Mouse (Mus musculus): ENCODE results near the gene Olfr766-ps1. TPM values are rescaled to one million over a fixed set of nuclear protein-coding genes. Genes with fewer than 3 reads are reported as not detected.
"Not testable (repeated sequence)": the region's sequence is repeated elsewhere in the genome, so short reads cannot be mapped to it uniquely, and the experiment has no call there.

Olfr766-ps1 gene
- not detected for total RNA-seq (2021)
- long read RNA-seq, experiment 1 = 0 reads
- long read RNA-seq, experiment 2 = 0 reads

DNA sequence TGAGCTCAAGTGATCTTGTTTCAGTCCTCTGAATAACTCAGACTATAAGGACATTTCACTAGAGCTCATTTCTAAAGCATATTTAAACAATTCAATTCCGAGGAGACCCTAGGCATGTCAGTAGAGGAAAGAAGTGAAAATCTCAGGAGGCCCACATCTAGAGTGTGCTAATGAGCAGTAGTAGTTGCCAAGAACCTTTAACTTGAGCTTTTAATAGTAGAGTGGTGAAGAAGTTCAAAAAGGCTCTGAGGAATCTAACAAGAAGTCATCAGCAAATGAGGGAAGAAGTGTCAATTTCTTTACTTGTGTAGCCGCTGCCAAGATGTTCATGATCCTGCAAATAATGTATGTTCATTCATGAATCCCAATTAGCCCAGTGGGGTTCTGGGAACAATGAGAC, at the start of gene Olfr766-ps1:
Olfr766-ps1 (minus strand) TSS at position 101 of the 400 bp plus-strand sequence.
- intact Hi-C loops (cut with DNase I; ENCODE audit: low total_unique reads) = no loop called here
- DNase-seq = no peak

DNA sequence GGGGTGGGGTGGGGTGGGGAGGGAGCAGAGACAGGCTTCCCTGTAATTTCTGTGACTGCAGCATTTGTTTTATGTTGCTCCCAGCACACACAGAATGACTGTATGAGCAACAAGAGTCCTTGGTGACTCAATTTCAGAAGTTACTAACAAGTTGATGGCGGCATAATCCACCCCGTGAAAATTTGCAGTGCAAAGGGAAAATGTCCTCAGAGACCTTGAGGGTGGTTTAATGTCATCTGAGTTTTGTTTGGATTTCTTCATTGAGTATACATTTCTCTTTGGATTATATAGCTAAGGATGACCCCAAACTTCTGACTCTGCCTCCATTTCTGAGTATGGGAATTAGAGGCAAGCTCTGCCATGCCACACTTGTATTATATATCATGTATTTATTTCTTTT, 49.0 kb upstream of the Olfr766-ps1 start, which contains the start of gene Olfr769:
Olfr769 (minus strand) TSS at position 101 of the 400 bp plus-strand sequence.
- intact Hi-C loops (cut with DNase I; ENCODE audit: low total_unique reads) = no loop called here
- no peak for DNase-seq

DNA sequence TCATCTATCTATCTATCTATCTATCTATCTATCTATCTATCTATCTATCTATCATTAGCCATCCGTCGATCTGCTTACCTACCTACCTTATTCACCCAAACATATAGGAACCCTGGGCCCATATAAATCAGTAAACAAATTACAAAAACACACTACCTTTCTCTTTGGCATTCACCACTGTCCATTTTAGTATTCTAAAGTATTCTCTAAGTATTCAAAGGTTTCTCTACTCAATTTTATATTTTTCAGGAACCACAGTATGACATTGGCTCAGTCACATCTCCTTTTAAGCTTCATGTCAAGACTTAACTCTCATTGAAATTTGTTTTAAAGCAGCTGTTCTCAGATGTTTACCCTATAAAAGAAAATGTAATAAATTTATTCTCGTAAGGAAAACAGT, 46.4 kb upstream of the Olfr766-ps1 start:
- intact Hi-C loops (cut with DNase I; ENCODE audit: low total_unique reads) = no loop called here
- DNase-seq = no peak

DNA sequence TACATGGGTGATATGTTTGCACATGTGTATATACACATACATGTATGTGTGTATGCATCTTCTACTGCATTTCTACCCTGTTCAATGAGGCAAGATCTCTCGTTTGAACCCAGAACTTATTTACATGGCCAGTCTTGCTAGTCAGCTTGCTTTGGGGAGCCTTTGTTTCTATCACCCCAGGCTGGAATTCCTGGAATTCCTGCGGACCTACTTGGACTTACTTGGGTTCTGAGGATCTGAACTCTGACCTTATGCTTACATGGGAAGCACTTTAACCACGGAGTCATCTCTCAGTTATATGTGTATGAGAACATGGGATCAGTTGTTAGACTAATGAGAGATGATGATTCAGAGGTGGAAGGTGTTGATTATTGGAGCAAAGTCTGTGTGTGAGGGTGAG, 32.5 kb upstream of the Olfr766-ps1 start:
- intact Hi-C loops (cut with DNase I; ENCODE audit: low total_unique reads) = no loop called here
- DNase-seq = no peak

DNA sequence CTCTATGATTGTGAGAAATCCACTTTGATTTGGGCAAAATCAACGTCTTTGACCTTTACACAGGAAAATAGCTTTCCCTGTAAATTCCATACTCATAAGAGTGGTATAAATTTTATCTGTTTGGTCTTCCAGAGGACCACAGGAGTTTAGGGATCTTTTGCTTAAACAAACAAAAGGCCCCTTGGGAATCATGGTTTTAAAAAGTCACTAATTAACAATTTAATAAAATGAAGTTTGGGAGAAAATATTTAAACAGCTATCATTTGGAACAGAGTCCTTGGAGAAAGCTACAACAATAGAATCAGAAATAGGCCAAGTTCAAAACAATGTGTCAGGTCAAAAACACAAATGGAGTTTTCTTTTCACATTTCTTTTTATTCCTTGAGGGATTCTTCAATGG, 30.5 kb upstream of the Olfr766-ps1 start, which contains the start of gene Olfr768:
Olfr768 (minus strand) TSS at position 101 of the 400 bp plus-strand sequence.
- intact Hi-C loops (cut with DNase I; ENCODE audit: low total_unique reads) = no loop called here
- no peak for DNase-seq

DNA sequence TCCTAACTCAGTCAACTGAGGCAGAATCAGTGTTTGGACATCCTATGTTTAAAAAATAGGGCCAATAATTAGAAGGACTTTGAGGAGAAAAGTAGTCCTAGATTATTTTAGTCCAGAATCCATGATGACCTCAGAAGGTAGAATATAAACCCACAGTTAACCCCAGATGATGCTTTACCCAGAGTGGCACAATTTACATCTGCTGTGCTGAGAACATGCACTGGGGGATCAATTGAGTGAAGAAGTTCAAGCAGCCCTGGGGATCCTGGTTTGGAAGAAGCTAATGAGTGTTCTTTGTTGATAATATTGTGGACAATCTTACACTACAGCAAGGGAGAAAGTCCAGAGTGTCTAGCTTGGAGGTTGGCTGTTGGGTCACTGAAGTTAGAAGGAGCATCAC, 14.0 kb upstream of the Olfr766-ps1 start, which contains the start of gene Olfr767:
Olfr767 (minus strand) TSS at position 101 of the 400 bp plus-strand sequence.
- DNase-seq; intact Hi-C loops (cut with DNase I; ENCODE audit: low total_unique reads): not testable (repeated sequence)

DNA sequence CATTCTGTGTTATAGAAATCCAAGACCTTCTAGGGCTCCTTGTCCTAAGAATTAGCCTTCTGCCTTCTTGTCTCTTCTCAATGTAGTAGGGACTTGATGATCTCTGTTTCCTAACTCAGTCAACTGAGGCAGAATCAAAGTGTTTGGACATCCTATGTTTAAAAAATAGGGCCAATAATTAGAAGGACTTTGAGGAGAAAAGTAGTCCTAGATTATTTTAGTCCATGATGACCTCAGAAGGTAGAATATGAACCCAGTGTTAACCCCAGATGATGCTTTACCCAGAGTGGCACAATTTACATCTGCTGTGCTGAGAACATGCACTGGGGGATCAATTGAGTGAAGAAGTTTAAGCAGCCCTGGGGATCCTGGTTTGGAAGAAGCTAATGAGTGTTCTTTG, 18.9 kb downstream of the Olfr766-ps1 start, which contains the start of gene Olfr765:
Olfr765 (minus strand) TSS at position 101 of the 400 bp plus-strand sequence.
- intact Hi-C loops (cut with DNase I; ENCODE audit: low total_unique reads) = not testable (repeated sequence)

DNA sequence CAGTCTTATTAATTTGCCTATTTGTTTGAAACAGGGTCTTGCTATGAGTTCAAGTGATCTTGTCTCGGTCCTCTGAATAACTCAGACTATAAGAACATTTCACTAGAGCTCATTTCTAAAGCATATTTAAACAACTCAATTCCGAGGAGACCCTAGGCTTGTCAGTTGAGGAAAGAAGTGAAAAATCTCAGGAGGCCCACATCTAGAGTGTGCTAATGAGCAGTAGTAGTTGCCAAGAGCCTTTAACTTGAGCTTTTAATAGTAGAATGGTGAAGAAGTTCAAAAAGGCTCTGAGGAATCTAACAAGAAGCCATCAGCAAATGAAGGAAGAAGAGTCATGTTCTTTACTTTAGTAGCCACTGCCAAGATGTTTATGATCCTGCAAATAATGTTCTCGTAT, 29.0 kb downstream of the Olfr766-ps1 start, which contains the start of gene Olfr764-ps1:
Olfr764-ps1 (minus strand) TSS at position 101 of the 400 bp plus-strand sequence.
- DNase-seq = no peak
- intact Hi-C loops (cut with DNase I; ENCODE audit: low total_unique reads) = no loop called here

More for the DNA sequence above, 18.9 kb downstream of the Olfr766-ps1 start, which contains the start of gene Olfr765:
- DNase-seq = not testable (repeated sequence)

DNA sequence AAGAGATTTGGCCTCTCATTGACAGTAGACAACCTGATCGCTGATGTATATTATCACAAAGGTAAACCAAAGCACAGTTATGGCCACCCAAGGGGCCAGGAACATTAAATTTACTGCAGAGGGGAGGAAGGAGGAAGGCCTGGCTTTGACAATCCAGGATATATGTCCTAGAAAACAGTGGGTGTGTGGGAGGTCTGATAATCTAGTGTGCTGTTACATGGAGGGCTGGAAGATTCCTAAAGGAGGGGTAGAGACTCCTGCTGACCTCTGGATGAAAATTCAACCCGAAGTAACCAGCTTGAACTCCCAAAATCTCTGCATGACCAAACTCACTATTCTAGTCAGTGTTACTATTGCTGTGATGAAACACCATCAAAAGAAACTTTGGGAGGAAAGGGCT, 40.4 kb downstream of the Olfr766-ps1 start:
- intact Hi-C loops (cut with DNase I; ENCODE audit: low total_unique reads) = no loop called here

DNA sequence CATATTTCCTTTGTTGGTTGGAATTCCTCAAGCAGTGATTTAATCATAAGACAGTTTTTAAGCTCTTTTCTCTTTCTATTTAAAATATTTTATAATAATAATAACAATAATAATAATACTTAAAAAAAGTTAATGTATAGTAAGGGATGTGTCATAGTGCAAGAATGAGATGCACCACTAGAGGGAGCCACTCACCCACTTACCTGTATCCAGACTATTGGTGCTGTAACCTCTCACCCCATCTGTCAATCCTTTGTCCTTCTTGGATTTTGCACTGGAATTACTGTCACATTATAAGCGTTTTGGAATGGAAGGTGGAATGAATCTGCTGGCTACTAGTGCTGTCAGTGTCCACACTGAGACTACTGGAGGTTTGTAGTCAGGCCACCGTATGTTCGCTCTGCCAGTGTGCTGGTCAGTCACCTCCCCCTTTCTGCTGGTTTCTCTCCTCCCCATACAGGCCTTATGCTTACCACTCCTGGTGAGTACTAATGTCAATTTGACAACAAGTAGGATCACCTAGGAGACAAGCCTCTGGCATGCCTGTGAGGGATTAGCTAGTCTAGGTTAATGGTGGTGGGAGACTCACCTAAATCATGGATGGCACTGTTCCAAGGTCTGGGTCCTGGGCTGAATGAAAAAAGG, 42.6 kb downstream of the Olfr766-ps1 start:
- no peak for DNase-seq
- intact Hi-C loops (cut with DNase I; ENCODE audit: low total_unique reads) = no loop called here

More for the DNA sequence above, 40.4 kb downstream of the Olfr766-ps1 start:
- no peak for DNase-seq

DNA sequence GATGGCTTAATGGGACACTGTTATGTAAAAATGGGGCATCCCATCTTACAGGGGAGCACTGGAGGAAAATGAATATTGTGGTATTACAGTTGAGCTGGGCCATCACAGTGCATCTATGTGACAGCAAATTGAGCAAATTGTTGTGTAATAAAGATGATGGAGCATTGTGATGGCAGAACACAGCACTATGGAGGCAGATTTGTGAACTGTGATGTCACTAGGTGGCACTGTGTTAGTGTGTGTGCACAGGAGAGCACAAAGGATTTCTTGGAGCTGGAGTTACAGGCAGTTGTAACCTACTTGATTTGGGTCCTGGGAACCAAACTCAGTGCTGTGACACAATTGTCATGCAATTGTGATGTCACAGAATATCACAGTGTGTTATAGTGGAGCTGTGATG, 45.5 kb downstream of the Olfr766-ps1 start:
- intact Hi-C loops (cut with DNase I; ENCODE audit: low total_unique reads) = no loop called here
- DNase-seq = no peak

DNA sequence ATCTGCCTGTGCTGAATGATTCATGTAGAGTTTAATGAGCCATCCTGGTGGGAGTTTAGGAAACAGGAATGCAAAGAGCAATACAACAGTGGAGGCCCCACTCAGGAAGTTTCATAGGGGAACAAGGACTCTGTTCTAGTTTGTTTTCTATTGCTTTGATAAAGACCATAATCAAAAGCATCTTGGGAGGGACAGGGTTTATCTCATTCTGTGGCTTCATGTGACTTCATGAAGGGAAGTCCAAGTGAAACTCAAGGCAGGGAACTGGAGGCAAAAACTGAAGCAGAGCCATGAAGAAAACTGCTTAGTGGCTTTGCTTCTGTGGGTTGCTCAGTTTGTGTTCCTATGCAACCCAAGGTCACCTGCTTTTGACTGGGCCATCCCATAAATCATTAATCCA, 54.3 kb downstream of the Olfr766-ps1 start:
- no peak for DNase-seq

More for the DNA sequence above, 54.3 kb downstream of the Olfr766-ps1 start:
- intact Hi-C loops (cut with DNase I; ENCODE audit: low total_unique reads) = no loop called here

Other genes starting within 250 kb of the Olfr766-ps1 start
- gene Ormdl2, start 247.3 kb downstream of the Olfr766-ps1 start, total RNA-seq (2021) = 1 to 10 TPM; 5.8 to 6.3 TPM
- 1 to 10 TPM; 6.7 to 7.1 TPM for gene Gdf11, start 177.3 kb downstream of the Olfr766-ps1 start, total RNA-seq (2021)
- gene Cd63, start 168.0 kb downstream of the Olfr766-ps1 start, total RNA-seq (2021) = 100 to 1,000 TPM; 121 to 151 TPM
- gene Rdh5, start 146.1 kb downstream of the Olfr766-ps1 start, total RNA-seq (2021) = 1 to 10 TPM; 5.6 to 7.7 TPM
- gene Bloc1s1, start 144.9 kb downstream of the Olfr766-ps1 start, total RNA-seq (2021) = 100 to 1,000 TPM; 174 to 181 TPM
- 10 to 100 TPM; 88.7 to 94.7 TPM for gene Itga7, start 135.2 kb downstream of the Olfr766-ps1 start, total RNA-seq (2021)
- under 1 TPM in 1 of 2 experiments, not detected in 1; 0.16 TPM for gene Mettl7b, start 108.0 kb downstream of the Olfr766-ps1 start, total RNA-seq (2021)
- gene Olfr9, start 79.5 kb downstream of the Olfr766-ps1 start, total RNA-seq (2021) = not detected
- gene Olfr763, start 58.2 kb downstream of the Olfr766-ps1 start, total RNA-seq (2021) = not detected
- gene Olfr764-ps1, start 29.1 kb downstream of the Olfr766-ps1 start, total RNA-seq (2021) = not detected
- not detected for gene Olfr765, start 19.0 kb downstream of the Olfr766-ps1 start, total RNA-seq (2021)
- gene Olfr767, start 13.9 kb upstream of the Olfr766-ps1 start, total RNA-seq (2021) = not detected
- not detected for gene Olfr768, start 30.4 kb upstream of the Olfr766-ps1 start, total RNA-seq (2021)
- not detected for gene Olfr769, start 48.9 kb upstream of the Olfr766-ps1 start, total RNA-seq (2021)
- gene Olfr770, start 70.0 kb upstream of the Olfr766-ps1 start, total RNA-seq (2021) = not detected
- gene Olfr771, start 95.8 kb upstream of the Olfr766-ps1 start, total RNA-seq (2021) = not detected
- gene Olfr772, start 108.9 kb upstream of the Olfr766-ps1 start, total RNA-seq (2021) = not detected
- not detected for gene Olfr773, start 118.4 kb upstream of the Olfr766-ps1 start, total RNA-seq (2021)
- gene Olfr774, start 167.2 kb upstream of the Olfr766-ps1 start, total RNA-seq (2021) = not detected
- not detected for gene Olfr775, start 179.4 kb upstream of the Olfr766-ps1 start, total RNA-seq (2021)
- not detected for gene Olfr776, start 190.2 kb upstream of the Olfr766-ps1 start, total RNA-seq (2021)
- gene Olfr777, start 202.5 kb upstream of the Olfr766-ps1 start, total RNA-seq (2021) = not detected
- gene Olfr780, start 249.1 kb upstream of the Olfr766-ps1 start, total RNA-seq (2021) = not detected